Comparison of ENCODE assay signal across 8 mouse cellular contexts in genomic region chr5:73255321-73256251, GRCm38 (mm10). TPM values are rescaled to one million over a fixed set of nuclear protein-coding genes. Genes with fewer than 3 reads are reported as not detected.
DNase-seq lines count a peak whose midpoint lies in the region; ATAC-seq and TF ChIP-seq lines count a peak whose summit lies in the region.

No protein-coding gene starts in this region.

- peak overlapping the region; percentile 72 for H3K4me2 ChIP-seq in hindbrain, postnatal 0 days (ENCODE audit: low read depth, low read length)

- no peaks in the 10 kb centered on the region for H3K36me3 ChIP-seq in hindbrain, postnatal 0 days (ENCODE audit: insufficient read depth, low read length)

- no peaks in the 10 kb centered on the region for H3K9me3 ChIP-seq in hindbrain, postnatal 0 days (ENCODE audit: low read length)

- TF ChIP-seq CTCF in cortical plate, adult 2 months (IDR thresholded peaks at IDR 0.05; ENCODE audit: extremely low read depth, insufficient read depth, low read length) = no peak
- TF ChIP-seq CTCF in hindbrain, postnatal 0 days (IDR thresholded peaks at IDR 0.05; ENCODE audit: low read depth) = no peak

- H3K27ac ChIP-seq in cortical plate, adult 2 months (ENCODE audit: insufficient read depth, low read length) = peak overlapping the region; percentile 97
- peak overlapping the region; percentile 98 for H3K27ac ChIP-seq in hindbrain, postnatal 0 days

- H3K4me3 ChIP-seq in cortical plate, adult 2 months (ENCODE audit: insufficient read depth, low read length) = peak overlapping the region; percentile 63
- H3K4me3 ChIP-seq in hindbrain, postnatal 0 days (ENCODE audit: low read length) = peak overlapping the region; percentile 94

- peak overlapping the region; percentile 92 for H3K9ac ChIP-seq in hindbrain, postnatal 0 days (replicated peaks; ENCODE audit: low read length)

- WGBS in hindbrain, postnatal 0 days = under 1% methylated on average over 76 of the region's 129 CpGs

- peak; percentile 65 for ATAC-seq in hindbrain, postnatal 0 days
- 0 out of 2 replicates have a peak, but pooled peaks have one; percentile 3 for ATAC-seq in megakaryocyte progenitor cell, adult 5-6 weeks (replicated peaks; ENCODE audit: poor library complexity)
- no peak for ATAC-seq in monocyte, adult 5-6 weeks (replicated peaks; ENCODE audit: insufficient number of reproducible peaks, low FRiP score, low TSS enrichment, poor library complexity, severe bottlenecking)

- TF ChIP-seq POLR2A in cortical plate, adult 2 months (IDR thresholded peaks at IDR 0.05; ENCODE audit: extremely low read depth, insufficient read depth, low read length) = no peak

- peak; percentile 56 to 58 for DNase-seq in adrenal gland, adult 18-20 months (ENCODE audit: low spot score in 2 of 2)
- peak; percentile 18 to 29 for DNase-seq in gastrocnemius, adult 8-10 months (ENCODE audit: low spot score in 2 of 2)
- peak; percentile 87 for DNase-seq in hindbrain, postnatal 0 days (ENCODE audit: low spot score)
- peak; percentile 51 to 78 for DNase-seq in left cerebral cortex, postnatal 25 days (ENCODE audit: low spot score in 2 of 2)
- DNase-seq in right cerebral cortex, postnatal 36 days (ENCODE audit: low spot score in 2 of 2) = peak; percentile 21 to 24

- intact Hi-C loops in left cerebral cortex, postnatal 25 days (cut with DNase I) = loop anchor here (1.0 to 5.0 kb wide), 2 partner anchors 37 to 123 kb away; partner anchors contain the start of gene Ociad1

- no peaks in the 10 kb centered on the region for H3K27me3 ChIP-seq in hindbrain, postnatal 0 days (ENCODE audit: insufficient read depth, low read length)

- peaks cover 2% of the 10 kb centered on the region; the same call in 1 of the 2 replicates for H3K4me1 ChIP-seq in cortical plate, adult 2 months (ENCODE audit: control insufficient read depth, insufficient read depth, low read length)
- peaks cover 11% of the 10 kb centered on the region; the same call in 1 of the 2 replicates for H3K4me1 ChIP-seq in hindbrain, postnatal 0 days (ENCODE audit: insufficient read depth, low read length)

RNA-seq across cellular contexts. Expression of gene Fryl, which starts 0.8 kb away (rescaled TPM):
- total RNA-seq in adrenal gland, adult 18-20 months (2021) = 10 to 100 TPM; 28.9 to 32.8 TPM
- polyA plus RNA-seq in cortical plate, adult 2 months (2012; rRNA removed) = 46.5 and 50.3 TPM in 2 replicates
- 10 to 100 TPM; 17.8 to 22.5 (median 18.8) TPM for total RNA-seq in gastrocnemius, adult 8-10 months (2022)
- total RNA-seq in hindbrain, postnatal 0 days (2014; rRNA removed) = 69.4 and 80.6 TPM in 2 replicates
- 20.5 and 20.8 TPM in 2 replicates for polyA plus RNA-seq in hindbrain, postnatal 0 days (2015; fragmentation: Nextera tagmentation; extraction: Ambion mirVana)
- total RNA-seq in left cerebral cortex, postnatal 25 days (2021) = 10 to 100 TPM; 45.8 to 56.7 TPM
- total RNA-seq in megakaryocyte progenitor cell, adult 5-6 weeks (2015) = 56.2 and 78.5 TPM in 2 replicates
- 74.2 and 76.4 TPM in 2 replicates for total RNA-seq in megakaryocyte progenitor cell, adult 5-6 weeks (2017)
- 123 to 248 TPM (median 154 TPM) in 3 replicates for total RNA-seq in monocyte, adult 5-6 weeks (2017)

RNA-seq across cellular contexts. Expression of gene Ociad1, which starts 37.0 kb away (rescaled TPM):
- total RNA-seq in adrenal gland, adult 18-20 months (2021) = 100 to 1,000 TPM; 245 to 250 TPM
- polyA plus RNA-seq in cortical plate, adult 2 months (2012; rRNA removed) = 315 and 343 TPM in 2 replicates
- 100 to 1,000 TPM; 134 to 158 (median 146) TPM for total RNA-seq in gastrocnemius, adult 8-10 months (2022)
- total RNA-seq in hindbrain, postnatal 0 days (2014; rRNA removed) = 138 and 140 TPM in 2 replicates
- 386 and 401 TPM in 2 replicates for polyA plus RNA-seq in hindbrain, postnatal 0 days (2015; fragmentation: Nextera tagmentation; extraction: Ambion mirVana)
- total RNA-seq in left cerebral cortex, postnatal 25 days (2021) = 100 to 1,000 TPM; 475 TPM
- total RNA-seq in megakaryocyte progenitor cell, adult 5-6 weeks (2015) = 239 and 256 TPM in 2 replicates
- 218 and 231 TPM in 2 replicates for total RNA-seq in megakaryocyte progenitor cell, adult 5-6 weeks (2017)
- 252 to 293 TPM (median 259 TPM) in 3 replicates for total RNA-seq in monocyte, adult 5-6 weeks (2017)

Comparison
In these comparisons a context has a peak if more than half of its experiments do, and no peak if none do; other contexts are left out.
1. DNase-seq: peak in every context shown above with its lines; median percentile 87 in hindbrain, postnatal 0 days; 64 in left cerebral cortex, postnatal 25 days; 57 in adrenal gland, adult 18-20 months; 24 in gastrocnemius, adult 8-10 months; 22 in right cerebral cortex, postnatal 36 days.